Mouse (Mus musculus) heart, adult 9 months (tissue): Measurements from ENCODE around the gene Hsd17b13.
"Not testable (repeated sequence)": the region's sequence is repeated elsewhere in the genome, so short reads cannot be mapped to it uniquely, and the experiment has no call there.

Source experiments
- DNase-seq, 2 experiments: peaks; one replicate each; pipeline ENCODE4 v3.0.0; 2022; ENCODE audit warnings: low spot score in 2 of 2

Hsd17b13 gene

DNA sequence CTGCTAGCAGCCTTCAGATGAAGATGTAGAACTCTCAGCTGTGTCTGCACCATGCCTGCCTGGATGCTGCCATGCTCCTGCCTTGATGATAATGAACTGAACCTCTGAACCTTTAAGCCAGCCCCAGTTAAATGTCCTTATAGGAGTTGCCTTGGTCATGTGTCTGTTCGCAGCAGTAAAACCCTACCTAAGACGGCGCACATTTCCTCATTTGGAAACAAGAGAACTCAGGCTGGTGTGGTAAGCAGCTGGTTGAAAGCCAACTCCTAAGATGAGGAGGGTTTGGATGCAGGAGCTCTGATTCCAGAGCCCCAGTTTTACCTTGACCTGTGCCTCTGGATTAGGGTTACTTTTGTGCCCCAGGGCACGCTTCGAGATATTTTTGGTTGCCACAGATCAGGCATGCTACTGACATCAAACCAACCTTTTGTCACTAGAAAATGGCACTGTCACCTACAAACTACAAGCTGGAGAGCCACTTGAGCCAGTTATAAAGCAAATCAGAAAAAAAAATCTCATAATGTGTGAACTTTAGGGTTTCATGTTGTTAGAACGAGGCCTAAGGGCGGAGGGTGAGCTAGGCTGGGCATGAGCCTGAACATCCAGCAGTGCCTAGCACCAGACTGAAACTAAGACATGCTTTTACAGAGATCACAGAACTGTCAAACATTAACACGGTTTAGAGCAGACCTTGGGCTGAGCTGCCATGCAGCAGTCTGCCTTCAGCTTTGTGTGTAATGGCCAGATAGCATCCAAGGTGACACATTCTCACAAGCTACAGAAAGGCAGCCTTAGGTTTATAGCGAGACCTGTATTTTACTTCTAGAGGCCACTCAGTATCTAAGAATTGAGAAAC, 3.7 kb upstream of the Hsd17b13 start:
- no peak for DNase-seq

- DNase-seq = no peak
Measured at GRCm38 (mm10) chr5:103977907-103978570, 829 bp upstream of the Hsd17b13 start.

- no peak for DNase-seq
Measured at GRCm38 (mm10) chr5:103975736-103976135, 1.5 kb downstream of the Hsd17b13 start.

DNA sequence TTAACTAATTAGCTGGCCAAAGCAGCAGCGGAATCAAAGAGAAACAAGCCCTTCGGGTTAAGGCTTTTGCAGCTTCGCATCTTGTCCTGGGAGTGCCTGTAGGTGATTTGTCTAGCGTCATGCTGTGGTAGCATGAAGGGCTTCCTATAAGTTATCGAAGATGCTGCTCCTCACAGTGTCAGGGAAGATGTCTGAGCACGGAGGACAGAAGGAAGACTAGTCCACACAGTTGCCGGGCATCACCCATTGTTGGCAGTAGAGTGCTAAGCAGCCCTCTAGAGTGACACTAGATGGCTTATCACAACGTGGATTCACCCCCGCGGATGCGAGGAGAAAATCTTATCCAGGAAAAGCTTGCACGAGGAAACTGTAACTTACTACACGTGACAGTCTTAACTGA, 4.4 kb downstream of the Hsd17b13 start:
- no peak for DNase-seq

DNA sequence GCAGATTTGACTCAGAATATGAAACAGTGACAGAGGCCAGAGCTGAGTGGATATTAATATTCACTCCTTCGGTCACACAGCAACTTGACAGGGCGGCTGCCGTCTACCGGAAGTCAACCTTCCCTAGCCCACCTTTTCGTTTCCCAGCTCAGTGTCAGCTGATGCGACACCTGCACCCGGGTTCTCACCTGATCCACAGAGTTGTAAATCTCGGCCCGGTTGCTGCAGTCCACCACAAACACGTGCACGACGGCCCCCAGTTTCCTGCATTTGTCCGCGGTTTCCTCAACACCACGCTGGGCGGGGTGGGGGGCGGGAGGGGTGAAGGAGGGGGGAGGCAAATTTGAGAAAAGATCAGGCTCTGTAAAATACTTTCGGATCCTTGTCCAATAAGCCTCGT, 4.8 kb downstream of the Hsd17b13 start:
- DNase-seq = no peak

DNA sequence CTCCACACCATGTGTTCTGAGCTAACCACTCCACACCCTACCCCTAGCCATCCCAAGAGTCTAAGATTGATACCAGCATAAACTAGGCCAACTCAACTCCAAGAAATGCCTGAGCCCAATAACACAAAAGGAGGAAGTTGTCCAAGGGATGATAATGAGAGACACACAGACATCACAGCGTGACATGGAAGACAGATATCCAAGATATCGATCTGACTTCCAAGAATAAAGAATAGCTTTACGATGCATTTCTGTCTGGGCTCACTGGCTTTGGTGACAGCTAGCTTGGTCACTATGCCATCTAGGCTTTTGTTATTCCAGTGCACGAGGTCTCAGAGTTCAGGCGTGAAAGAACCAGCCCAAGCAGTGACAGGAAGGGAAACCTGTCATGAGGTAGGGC, 6.2 kb downstream of the Hsd17b13 start:
- DNase-seq = no peak

DNA sequence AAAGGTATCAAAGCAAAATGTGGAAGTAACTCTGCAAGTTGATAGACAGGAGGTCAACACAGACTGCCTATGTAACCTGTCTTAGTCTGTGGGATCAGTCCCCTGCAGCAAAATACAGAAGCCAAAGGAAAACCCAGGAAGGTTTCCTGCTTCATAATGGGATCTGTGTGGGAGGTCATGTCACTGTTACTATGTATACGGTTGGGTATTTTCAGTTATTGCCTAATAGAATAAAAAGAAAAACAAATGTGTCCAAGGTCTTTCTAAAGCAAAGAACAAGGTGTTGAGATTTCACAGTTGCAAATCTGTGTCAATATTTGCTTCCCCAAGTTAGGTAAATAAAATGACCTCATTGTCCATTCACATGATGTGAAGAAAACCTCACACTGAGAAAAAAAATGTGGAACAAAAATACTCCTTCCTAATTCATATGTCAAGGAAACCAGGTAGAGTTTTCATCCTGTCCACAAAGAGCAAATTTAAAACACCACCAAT, 14.2 kb downstream of the Hsd17b13 start:
- DNase-seq = no peak

GRCm38 (mm10) chr5:103954638-103955037, 22.6 kb downstream of the Hsd17b13 start:
- DNase-seq = no peak

DNA sequence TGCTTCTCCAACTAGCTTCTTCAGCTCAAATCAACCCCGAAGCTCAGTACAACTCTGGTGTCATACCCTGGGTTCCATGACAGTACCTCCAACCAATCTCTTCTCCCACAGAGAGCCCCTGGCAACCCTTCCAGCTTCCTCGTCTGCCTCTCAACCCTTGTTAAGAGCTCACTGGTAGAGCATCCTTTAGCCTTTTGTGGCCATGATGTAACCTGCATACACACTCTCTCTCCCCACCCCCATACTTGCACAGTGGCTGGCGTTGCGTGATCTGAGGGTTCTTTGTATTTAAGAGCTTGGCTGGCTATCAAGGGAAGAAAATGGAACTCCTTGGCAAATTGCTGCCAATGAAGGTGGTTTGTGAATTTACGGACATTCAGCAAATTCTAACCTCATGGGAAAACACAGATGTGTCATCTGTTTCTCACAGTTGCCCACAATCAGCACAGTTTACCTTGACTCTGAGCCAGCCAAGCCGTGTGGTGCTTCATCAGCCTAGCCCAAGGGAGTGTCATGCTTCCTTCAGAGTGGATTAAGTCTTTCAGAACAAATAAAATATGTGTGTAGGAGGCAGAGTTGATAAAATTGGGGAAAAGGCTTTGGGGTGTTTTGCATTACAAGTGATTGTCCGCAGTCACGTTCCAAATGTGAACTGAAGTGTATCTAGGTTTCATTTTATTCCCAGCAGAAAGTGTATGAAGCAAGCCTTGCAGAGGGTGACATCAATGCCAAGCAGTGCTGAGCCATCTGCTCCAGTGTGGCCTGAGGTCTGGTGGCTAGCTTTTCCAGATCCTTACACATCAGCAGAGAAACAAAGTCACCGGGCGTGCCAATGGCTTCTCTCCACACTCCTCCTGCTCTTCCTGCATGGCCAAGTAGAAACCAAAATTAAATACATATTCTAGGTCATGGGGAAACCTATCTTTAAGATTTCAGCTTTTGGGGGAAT, 23.8 kb downstream of the Hsd17b13 start:
- no peak for DNase-seq

DNA sequence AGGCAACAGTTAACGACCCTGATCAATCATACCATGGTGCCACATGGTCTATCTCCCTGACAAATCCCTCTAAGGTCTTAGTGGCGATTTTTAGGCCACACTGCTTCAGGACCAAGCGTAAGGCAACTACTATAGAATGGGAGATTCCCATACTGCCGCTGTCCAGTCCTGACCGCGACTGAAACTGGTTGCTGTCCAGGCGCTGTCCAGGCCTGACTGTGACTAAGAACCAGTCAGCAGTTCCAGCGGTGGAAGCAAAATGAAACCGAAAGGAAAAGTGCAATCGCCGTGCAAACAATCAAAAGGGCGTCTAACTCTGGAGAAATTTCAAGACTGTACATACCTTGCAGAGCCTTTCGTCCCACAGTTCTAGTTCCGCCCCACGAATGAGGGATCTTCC, 27.1 kb downstream of the Hsd17b13 start:
- not testable (repeated sequence) for DNase-seq

GRCm38 (mm10) chr5:103943183-103943582, 34.0 kb downstream of the Hsd17b13 start:
- DNase-seq = no peak

GRCm38 (mm10) chr5:103939856-103940255, 37.4 kb downstream of the Hsd17b13 start:
- DNase-seq = no peak

GRCm38 (mm10) chr5:103939350-103939652, 37.9 kb downstream of the Hsd17b13 start:
- no peak for DNase-seq

- no peak for DNase-seq
Measured at GRCm38 (mm10) chr5:103938547-103939349, 38.5 kb downstream of the Hsd17b13 start.

DNA sequence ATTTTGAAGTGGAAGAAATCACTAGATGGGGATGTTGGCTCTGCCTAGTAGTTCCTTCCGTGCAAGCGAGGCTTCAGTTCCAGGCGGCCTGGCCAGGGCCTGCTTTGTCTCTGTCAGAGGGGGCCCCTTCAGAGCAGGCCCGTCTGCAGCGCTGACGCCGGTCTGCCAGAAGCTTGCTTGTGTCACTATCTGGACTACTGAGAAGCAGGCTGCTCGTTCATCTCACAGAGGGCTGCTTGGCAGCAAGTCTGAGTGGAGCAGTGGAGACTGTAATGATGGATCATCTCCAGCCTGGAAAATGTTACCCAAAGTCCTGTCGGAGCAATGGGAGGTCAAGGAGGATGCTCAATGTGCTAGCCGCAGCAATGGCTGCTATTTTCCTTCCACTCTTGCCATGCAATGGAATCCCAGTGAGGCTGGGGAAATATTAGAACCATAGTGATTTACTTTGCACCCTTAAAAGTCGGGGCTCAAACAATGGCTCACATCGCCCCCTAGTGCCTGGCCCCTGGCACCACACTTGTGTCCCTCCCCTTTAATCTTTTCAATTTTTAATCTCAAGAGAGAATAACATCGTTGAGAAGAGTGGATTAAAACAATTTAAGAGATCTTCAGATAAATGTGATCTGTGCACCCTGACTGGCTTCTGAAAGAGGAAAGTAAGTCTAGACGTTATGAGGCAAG, 40.2 kb downstream of the Hsd17b13 start:
- no peak for DNase-seq

- DNase-seq = not testable (repeated sequence)
Measured at GRCm38 (mm10) chr5:103931924-103932323, 45.3 kb downstream of the Hsd17b13 start.

DNA sequence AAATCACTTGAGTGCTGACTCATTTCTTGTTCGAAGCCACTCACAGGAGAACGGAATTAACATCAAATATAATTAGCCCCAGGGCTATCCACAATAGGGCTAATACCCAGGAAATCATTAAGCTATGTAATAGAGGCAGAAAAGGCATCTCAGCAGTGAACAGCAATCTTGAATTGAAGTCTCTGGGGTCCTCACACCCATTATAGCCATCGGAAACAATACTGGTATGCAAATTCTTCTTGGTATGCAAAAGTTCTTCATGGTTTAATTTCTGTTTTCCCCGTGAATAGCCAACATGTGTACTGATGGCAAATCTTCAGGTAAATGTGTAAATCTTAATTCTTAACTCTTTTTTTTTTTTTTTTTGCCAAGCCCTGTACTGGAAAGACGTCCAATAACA, 46.7 kb downstream of the Hsd17b13 start:
- DNase-seq = no peak

- DNase-seq = no peak
Measured at GRCm38 (mm10) chr5:103928196-103928550, 49.0 kb downstream of the Hsd17b13 start.

- peak; percentile 74 to 92 for DNase-seq
Measured at GRCm38 (mm10) chr5:103927429-103928195, 49.6 kb downstream of the Hsd17b13 start.

GRCm38 (mm10) chr5:103926398-103926797, 50.8 kb downstream of the Hsd17b13 start:
- no peak for DNase-seq
